Mouse (Mus musculus) pancreas, adult 10 weeks (tissue): Measurements from ENCODE around the gene Vmn2r115. TPM values are rescaled to one million over a fixed set of nuclear protein-coding genes. Genes with fewer than 3 reads are reported as not detected.

Experiments
- polyA plus RNA-seq: library from polyadenylated mRNA; stranded (reverse); fragments of 350-450 nt; fragmentation: Illumina TruSeq; extraction: RNeasy Lipid Tissue Mini Kit (QIAGEN cat#74804); gene quantifications from one replicate; pipeline ENCODE4 v1.2.3, GENCODE M21; 2015; ENCODE audit warnings: low read depth, low replicate concordance; ENCODE audit not compliant: insufficient read depth

The Vmn2r115 gene
- polyA plus RNA-seq: not detected

DNA sequence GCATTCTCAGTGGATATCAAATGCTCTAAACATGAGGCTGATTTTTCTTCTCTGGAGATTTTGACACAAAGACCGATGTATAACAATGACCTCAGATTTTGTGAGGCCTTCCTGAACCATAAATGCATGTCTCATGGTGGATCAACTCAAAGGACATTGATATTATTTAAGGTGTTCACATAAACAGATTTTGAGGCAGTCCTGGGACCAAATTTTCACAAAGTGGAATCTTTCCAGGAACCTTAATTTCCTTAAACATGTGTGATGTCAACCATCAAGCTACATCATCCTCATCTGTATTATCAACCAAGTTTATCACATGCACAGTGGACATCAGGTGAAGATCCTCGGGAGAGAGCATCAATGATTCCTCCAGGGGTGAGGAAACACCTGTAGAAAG is at the start of gene Vmn2r115:
Vmn2r115 (plus strand) TSS at position 301 of the 400 bp plus-strand sequence.

DNA sequence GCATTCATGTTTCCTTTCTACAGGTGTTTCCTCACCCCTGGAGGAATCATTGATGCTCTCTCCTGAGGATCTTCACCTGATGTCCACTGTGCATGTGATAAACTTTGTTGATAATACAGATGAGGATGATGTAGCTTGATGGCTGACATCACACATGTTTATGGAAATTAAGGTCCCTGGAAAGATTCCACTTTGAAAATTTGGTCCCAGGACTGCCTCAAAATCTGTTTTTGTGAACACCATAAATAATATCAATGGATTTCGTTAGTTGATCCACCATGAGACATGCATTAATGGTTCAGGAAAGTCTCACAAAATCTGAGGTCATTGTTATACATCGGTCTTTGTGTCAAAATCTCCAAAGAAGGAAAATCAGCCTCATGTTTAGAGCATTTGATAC is 31.1 kb upstream of the Vmn2r115 start, which contains the start of gene Vmn2r114:
Vmn2r114 (minus strand) TSS at position 101 of the 400 bp plus-strand sequence.

DNA sequence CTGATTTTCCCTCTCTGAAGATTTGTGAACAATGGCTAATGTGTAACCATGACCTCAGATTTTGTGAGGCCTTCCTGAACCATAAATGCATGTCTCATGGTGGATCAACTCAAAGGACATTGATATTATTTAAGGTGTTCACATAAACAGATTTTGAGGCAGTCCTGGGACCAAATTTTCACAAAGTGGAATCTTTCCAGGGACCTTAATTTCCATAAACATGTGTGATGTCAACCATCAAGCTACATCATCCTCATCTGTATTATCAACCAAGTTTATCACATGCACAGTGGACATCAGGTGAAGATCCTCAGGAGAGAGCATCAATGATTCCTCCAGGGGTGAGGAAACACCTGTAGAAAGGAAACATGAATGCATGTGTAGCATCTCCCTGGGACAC is 40.8 kb downstream of the Vmn2r115 start, which contains the start of gene Vmn2r116:
Vmn2r116 (plus strand) TSS at position 301 of the 400 bp plus-strand sequence.

Other genes starting within 250 kb of the Vmn2r115 start
- gene Zfp40, start 150.5 kb upstream of the Vmn2r115 start, polyA plus RNA-seq: 4.2 TPM
- not detected for gene Vmn2r114, start 31.2 kb upstream of the Vmn2r115 start, polyA plus RNA-seq
- gene Vmn2r116, start 40.9 kb downstream of the Vmn2r115 start, polyA plus RNA-seq: not detected
- gene Vmn2r117, start 136.0 kb downstream of the Vmn2r115 start, polyA plus RNA-seq: not detected
- gene Zfp213, start 220.5 kb downstream of the Vmn2r115 start, polyA plus RNA-seq: 2.1 TPM